Mouse (Mus musculus) left cerebral cortex, postnatal 14 days (tissue): ENCODE measurements at regions not wholly inside any gene's neighbourhood (a gene's known extent, or its start where the extent isn't known, plus 50 kb on each side); places are given as distances from the start of the nearest gene placed in this dataset.
A peak's percentile ranks its signal among the peaks of the same experiment; 100 is the strongest.

ENCODE experiments used
- DNase-seq, 2 experiments: peaks; one replicate each; pipeline ENCODE4 v3.0.0; 2021 to 2022; ENCODE audit warnings: low spot score in 2 of 2, mixed read lengths in 1 of 2
- intact Hi-C: fragments of 180-260 bp; cut with DNase I; formaldehyde crosslinking; loops from one replicate; pipeline ENCODE4 v1.15.1; 2025
- microRNA-seq, 2 experiments: library from miRNA; unstranded; fragments of <30 nt; microRNA quantifications; one replicate each; pipeline ENCODE4 v1.2.0; 2022

- DNase-seq: peak in 1 of 2 experiments; percentile 25
- intact Hi-C loops: no loop called here
These were observed 82.2 kb downstream of the Tnfsf11 start for GRCm38 (mm10) chr14:78225677-78226076.

- intact Hi-C loops: no loop called here
- no peak for DNase-seq
These were observed 91.4 kb downstream of the Tnfsf11 start for GRCm38 (mm10) chr14:78216229-78216963.

- intact Hi-C loops: no loop called here
- DNase-seq: no peak
These were observed 92.4 kb downstream of the Tnfsf11 start for GRCm38 (mm10) chr14:78215491-78215890.

GRCm38 (mm10) chr14:78204566-78204863, 103.3 kb downstream of the Tnfsf11 start:
- DNase-seq: no peak
- intact Hi-C loops: no loop called here

DNA sequence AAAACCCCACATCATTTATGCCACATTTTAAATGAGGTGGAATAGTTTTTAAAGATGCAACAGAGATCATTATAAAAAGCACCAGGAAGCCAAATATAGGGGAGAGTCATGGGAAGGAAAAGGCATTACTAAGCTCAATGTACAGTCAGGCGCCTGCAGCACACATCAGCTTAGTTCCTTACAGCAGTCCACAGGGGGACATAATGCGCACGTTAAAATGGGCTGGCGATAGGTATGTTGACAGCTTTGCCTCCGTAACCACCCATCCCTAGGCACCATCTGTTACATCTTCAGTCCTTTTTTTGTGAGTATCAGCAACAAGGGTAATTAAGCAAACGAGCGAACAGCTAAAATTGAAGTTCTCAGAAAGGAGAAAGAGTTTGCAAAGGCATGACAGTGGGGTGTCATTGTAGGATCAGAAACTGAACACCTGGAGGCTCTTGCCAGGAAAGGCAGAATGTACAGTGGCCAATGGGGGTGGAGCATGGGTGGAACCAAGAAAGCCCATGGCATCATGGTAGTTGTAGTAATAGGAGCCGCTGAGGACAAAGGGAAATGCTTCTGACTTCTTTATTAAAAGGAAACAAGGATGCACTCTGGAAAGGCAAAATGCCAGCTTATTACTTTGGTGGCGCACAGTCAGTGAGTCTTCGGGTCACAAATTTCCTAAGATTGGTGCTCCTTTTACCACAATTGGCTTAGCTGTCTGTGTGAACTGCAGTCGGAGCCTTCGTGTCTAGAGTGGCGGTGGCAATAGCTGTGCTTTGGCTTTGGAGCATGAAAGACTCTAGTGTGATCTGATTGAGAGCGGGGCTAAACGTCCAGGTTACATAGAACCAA, 103.9 kb downstream of the Tnfsf11 start:
- intact Hi-C loops: no loop called here
- peak; percentile 41 to 47 for DNase-seq

DNA sequence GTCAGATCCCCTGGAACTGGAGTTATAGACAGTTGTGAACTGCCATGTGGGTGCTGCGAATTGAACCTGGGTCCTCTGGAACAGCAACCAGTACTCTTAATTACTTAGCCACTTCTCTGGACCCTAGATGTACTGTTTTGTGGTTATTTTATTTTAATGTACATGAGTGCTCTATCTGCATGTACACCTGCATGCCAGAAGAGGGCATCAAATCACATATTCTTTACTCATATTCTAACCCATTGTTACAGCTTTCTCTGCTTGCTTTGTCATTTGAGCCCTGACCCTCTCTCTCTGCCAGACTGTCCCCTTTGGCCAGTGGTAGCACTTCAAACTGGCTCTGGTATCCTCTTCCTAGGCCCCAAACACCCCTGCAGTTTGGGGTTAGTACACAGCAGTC, 105.1 kb downstream of the Tnfsf11 start:
- no peak for DNase-seq
- intact Hi-C loops: no loop called here

DNA sequence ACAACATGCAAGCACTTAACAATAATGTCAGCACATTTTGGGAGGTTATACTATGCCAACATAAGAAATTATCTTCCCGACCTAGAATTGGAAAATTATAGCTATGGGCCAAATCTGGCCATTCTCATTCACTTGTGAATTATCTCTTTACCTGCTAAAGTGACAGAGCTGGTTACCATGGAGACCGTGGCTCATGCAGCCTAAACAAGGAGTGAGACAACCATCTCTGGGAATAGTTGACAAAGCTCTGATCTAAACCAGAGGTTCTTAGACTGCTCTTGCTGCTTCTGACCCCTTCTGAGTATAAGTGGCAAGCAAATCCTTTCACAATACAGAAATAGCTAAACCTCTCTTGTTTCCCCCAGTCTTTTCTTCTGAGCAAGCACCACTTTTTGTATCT, 108.7 kb upstream of the Fam216b start:
- intact Hi-C loops: no loop called here
- DNase-seq: peak in 1 of 2 experiments; percentile 21

- no peak for DNase-seq
- intact Hi-C loops: no loop called here
These were observed 90.8 kb upstream of the Fam216b start for GRCm38 (mm10) chr14:78179576-78179975.

DNA sequence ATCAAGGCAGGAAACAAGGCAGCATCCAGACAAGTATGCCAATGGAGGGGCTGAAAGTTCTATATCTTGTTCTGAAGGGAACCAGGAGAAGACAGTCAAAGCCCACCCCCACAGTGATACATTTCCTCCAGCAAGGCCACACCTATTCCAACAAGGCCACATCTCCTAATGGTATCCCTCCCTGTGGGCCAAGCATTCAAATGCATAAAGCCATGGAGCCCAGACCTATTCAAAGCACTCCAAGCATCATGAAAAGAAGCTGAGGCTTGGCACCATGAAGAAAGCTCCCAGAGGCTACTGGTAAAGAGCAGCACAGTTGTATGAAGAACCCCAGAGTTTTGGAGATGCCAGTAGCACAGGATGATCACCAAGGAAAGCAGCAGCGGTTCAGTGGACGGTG, 84.6 kb upstream of the Fam216b start:
- intact Hi-C loops: no loop called here

GRCm38 (mm10) chr14:78172956-78173355, 84.1 kb upstream of the Fam216b start:
- DNase-seq: no peak
- intact Hi-C loops: no loop called here

More for the DNA sequence above, 84.6 kb upstream of the Fam216b start:
- DNase-seq: no peak

GRCm38 (mm10) chr14:78160819-78161218, 72.0 kb upstream of the Fam216b start:
- no peak for DNase-seq
- intact Hi-C loops: no loop called here

- intact Hi-C loops: no loop called here
These were observed 70.8 kb upstream of the Fam216b start for GRCm38 (mm10) chr14:78159567-78159966.

DNA sequence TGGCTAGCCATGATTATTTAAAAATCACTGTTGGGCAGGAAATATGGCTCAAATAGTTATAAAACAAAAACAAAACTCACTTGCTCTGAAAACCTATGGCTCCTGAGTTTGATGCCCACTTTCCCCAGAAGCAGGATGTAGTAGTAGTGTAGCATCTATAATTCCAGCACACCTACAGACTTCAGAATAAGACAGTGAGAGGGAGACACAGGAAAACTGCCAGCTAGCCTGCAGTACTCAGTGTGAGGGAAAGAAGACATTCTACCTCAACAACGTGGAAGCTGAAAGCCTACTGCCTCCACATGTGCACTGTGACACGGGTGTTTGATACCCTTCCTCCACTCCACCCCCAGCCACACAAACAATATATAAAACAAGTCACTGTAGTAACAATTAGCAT, 68.9 kb upstream of the Fam216b start:
- DNase-seq: peak in 1 of 2 experiments; percentile 3
- intact Hi-C loops: no loop called here

More at GRCm38 (mm10) chr14:78159567-78159966, 70.8 kb upstream of the Fam216b start:
- DNase-seq: no peak

DNA sequence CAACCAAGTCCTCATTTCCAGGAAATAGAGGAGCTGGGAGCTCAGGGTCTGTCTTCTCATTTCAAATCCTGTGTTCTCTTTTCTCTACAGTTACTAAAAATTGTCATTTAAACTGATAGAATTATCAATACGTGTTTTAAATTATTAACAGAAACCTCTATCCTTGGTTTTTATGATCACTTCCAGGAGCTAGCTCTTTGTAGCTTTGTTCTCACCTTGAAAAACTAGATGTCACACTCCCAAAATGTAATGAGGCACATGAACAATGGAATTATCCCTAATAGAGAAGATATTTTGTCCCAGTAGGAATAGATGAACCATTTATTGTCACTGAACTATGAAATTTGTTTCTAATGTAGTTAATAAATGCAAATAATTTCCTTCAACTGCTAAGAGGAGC, 60.0 kb upstream of the Fam216b start:
- DNase-seq: no peak
- intact Hi-C loops: no loop called here

DNA sequence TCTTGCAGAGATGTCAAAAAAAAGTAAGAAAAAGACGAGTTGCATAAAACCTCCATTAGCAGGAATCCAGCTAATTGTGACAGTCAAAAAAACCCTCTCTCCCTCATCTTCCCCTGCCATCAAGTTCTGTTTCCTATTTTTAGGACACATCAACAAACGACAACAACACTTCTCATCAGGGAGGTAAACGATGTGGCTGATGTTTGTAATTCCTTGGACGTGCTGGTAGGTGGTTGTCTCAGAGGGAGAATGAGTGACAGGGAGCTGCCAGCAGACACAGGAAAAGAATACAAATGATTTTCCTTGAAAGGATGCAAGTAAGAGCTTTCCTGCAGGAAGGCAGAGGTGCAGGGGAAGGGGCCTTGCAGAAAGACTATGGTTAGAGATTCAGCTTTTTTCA, 54.9 kb upstream of the Fam216b start:
- intact Hi-C loops: no loop called here
- DNase-seq: no peak

Small RNA genes in the stretch of these regions (microRNA-seq; reads per million reads assigned to microRNA genes)
- 0 reads per million in 2 experiments for gene Mir1971
